Mouse (Mus musculus) cerebellum, postnatal 4 days (tissue): Measurements from ENCODE around the gene St8sia1.
A peak's percentile ranks its signal among the peaks of the same experiment; 100 is the strongest.
"Not testable (repeated sequence)": the region's sequence is repeated elsewhere in the genome, so short reads cannot be mapped to it uniquely, and the experiment has no call there.

Experiments
- DNase-seq, 2 experiments: peaks; one replicate each; pipeline ENCODE4 v3.0.0; 2022; ENCODE audit warnings: low spot score in 2 of 2, mixed read lengths in 1 of 2

Gene St8sia1

GRCm38 (mm10) chr6:142964076-142964530, at the start of gene St8sia1:
Gene St8sia1, minus strand, starts transcription at chr6:142964452.
- peak in 1 of 2 experiments; percentile 63 for DNase-seq

GRCm38 (mm10) chr6:143012513-143013215, 48.4 kb upstream of the St8sia1 start:
- DNase-seq, result no peak

- DNase-seq, result no peak
Measured at GRCm38 (mm10) chr6:143008865-143009264, 44.6 kb upstream of the St8sia1 start.

GRCm38 (mm10) chr6:143005209-143005608, 41.0 kb upstream of the St8sia1 start:
- not testable (repeated sequence) for DNase-seq

- DNase-seq, result no peak
Measured at GRCm38 (mm10) chr6:143004801-143005200, 40.5 kb upstream of the St8sia1 start.

- no peak for DNase-seq
Measured at GRCm38 (mm10) chr6:142998221-142998999, 34.2 kb upstream of the St8sia1 start.

- no peak for DNase-seq
Measured at GRCm38 (mm10) chr6:142996887-142997286, 32.6 kb upstream of the St8sia1 start.

- no peak for DNase-seq
Measured at GRCm38 (mm10) chr6:142995567-142995966, 31.3 kb upstream of the St8sia1 start.

- DNase-seq, result no peak
Measured at GRCm38 (mm10) chr6:142994821-142995220, 30.6 kb upstream of the St8sia1 start.

- DNase-seq, result no peak
Measured at GRCm38 (mm10) chr6:142993705-142994698, 29.8 kb upstream of the St8sia1 start.

- DNase-seq, result no peak
Measured at GRCm38 (mm10) chr6:142992971-142993370, 28.7 kb upstream of the St8sia1 start.

GRCm38 (mm10) chr6:142992099-142992498, 27.8 kb upstream of the St8sia1 start:
- DNase-seq, result no peak

GRCm38 (mm10) chr6:142991391-142992059, 27.3 kb upstream of the St8sia1 start:
- no peak for DNase-seq

GRCm38 (mm10) chr6:142990516-142990915, 26.3 kb upstream of the St8sia1 start:
- no peak for DNase-seq

- DNase-seq, result no peak
Measured at GRCm38 (mm10) chr6:142989495-142989894, 25.2 kb upstream of the St8sia1 start.

- DNase-seq, result peak; percentile 51 to 75
Measured at GRCm38 (mm10) chr6:142988753-142989152, 24.5 kb upstream of the St8sia1 start.

- DNase-seq, result no peak
Measured at GRCm38 (mm10) chr6:142988231-142988630, 24.0 kb upstream of the St8sia1 start.

GRCm38 (mm10) chr6:142987616-142988015, 23.4 kb upstream of the St8sia1 start:
- no peak for DNase-seq

- DNase-seq, result not testable (repeated sequence)
Measured at GRCm38 (mm10) chr6:142986706-142987105, 22.5 kb upstream of the St8sia1 start.

- DNase-seq, result not testable (repeated sequence)
Measured at GRCm38 (mm10) chr6:142985561-142986238, 21.4 kb upstream of the St8sia1 start.
